Mouse (Mus musculus): Measurements from ENCODE around the gene Fam207a. TPM values are rescaled to one million over a fixed set of nuclear protein-coding genes. Genes with fewer than 3 reads are reported as not detected.

The Fam207a gene
- polyA plus RNA-seq, 1 experiment from 2014 or later, result 23.0 TPM

- Histone ChIP-seq H3K27ac (replicated peaks in 1 of 2; ENCODE audit: control insufficient read depth in 1 of 2, insufficient read depth in 1 of 2, low read depth in 2 of 2, low read length in 2 of 2) (no peak overlapping the region), H3K36me3 (ENCODE audit: control insufficient read depth, insufficient read depth, low read length) (no peaks in the 10 kb centered on the region), H3K27me3 (ENCODE audit: control insufficient read depth, insufficient read depth, low read length) (no peaks in the 10 kb centered on the region), H3K9ac (ENCODE audit: low read length) (no peak overlapping the region), H3K9me3 (ENCODE audit: control insufficient read depth, low read length) (no peaks in the 10 kb centered on the region), H3K4me1 (ENCODE audit: control insufficient read depth in 2 of 2, insufficient read depth in 2 of 2, low read length in 2 of 2) (peaks cover 5 to 6% of the 10 kb centered on the region in 2 experiments; a peak in 2 of 4 replicates), H3K4me3 (ENCODE audit: control insufficient read depth in 1 of 2, insufficient read depth in 1 of 2, low read depth in 1 of 2, low read length in 2 of 2) (no peak overlapping the region), H3K4me2 (ENCODE audit: low read length) (no peak overlapping the region)
- no peak for ATAC-seq (ENCODE audit: insufficient number of reproducible peaks, insufficient read depth, low FRiP score, low read depth)
- WGBS, result 70% methylated on average over 10 of the region's 10 CpGs
Measured at GRCm38 (mm10) chr10:77541864-77542666, 26.5 kb upstream of the Fam207a start.

- no peaks in the 10 kb centered on the region for H3K27me3 ChIP-seq (ENCODE audit: control insufficient read depth, insufficient read depth, low read length)
- no peak for ATAC-seq (ENCODE audit: insufficient number of reproducible peaks, insufficient read depth, low FRiP score, low read depth)
- H3K9me3 ChIP-seq (ENCODE audit: control insufficient read depth, low read length), result no peaks in the 10 kb centered on the region
- H3K4me3 ChIP-seq (ENCODE audit: control insufficient read depth in 1 of 2, insufficient read depth in 1 of 2, low read depth in 1 of 2, low read length in 2 of 2), result no peak overlapping the region
- H3K36me3 ChIP-seq (ENCODE audit: control insufficient read depth, insufficient read depth, low read length), result no peaks in the 10 kb centered on the region
- WGBS, result 80% methylated on average over 4 of the region's 4 CpGs
- H3K4me1 ChIP-seq (ENCODE audit: control insufficient read depth in 2 of 2, insufficient read depth in 2 of 2, low read length in 2 of 2), result peaks cover 5 to 6% of the 10 kb centered on the region in 2 experiments; a peak in 2 of 4 replicates
- H3K4me2 ChIP-seq (ENCODE audit: low read length), result no peak overlapping the region
- no peak overlapping the region for H3K9ac ChIP-seq (ENCODE audit: low read length)
- H3K27ac ChIP-seq (replicated peaks in 1 of 2; ENCODE audit: control insufficient read depth in 1 of 2, insufficient read depth in 1 of 2, low read depth in 2 of 2, low read length in 2 of 2), result no peak overlapping the region
Measured at GRCm38 (mm10) chr10:77540576-77541102, 25.1 kb upstream of the Fam207a start.

GRCm38 (mm10) chr10:77539320-77539945 lies 23.8 kb upstream of the Fam207a start:
- Histone ChIP-seq H3K9me3 (ENCODE audit: control insufficient read depth, low read length) (no peaks in the 10 kb centered on the region), H3K4me1 (ENCODE audit: control insufficient read depth in 2 of 2, insufficient read depth in 2 of 2, low read length in 2 of 2) (peaks cover 5 to 6% of the 10 kb centered on the region in 2 experiments; a peak in 2 of 4 replicates), H3K27me3 (ENCODE audit: control insufficient read depth, insufficient read depth, low read length) (no peaks in the 10 kb centered on the region), H3K4me2 (ENCODE audit: low read length) (no peak overlapping the region), H3K9ac (ENCODE audit: low read length) (no peak overlapping the region), H3K4me3 (ENCODE audit: control insufficient read depth in 1 of 2, insufficient read depth in 1 of 2, low read depth in 1 of 2, low read length in 2 of 2) (no peak overlapping the region), H3K36me3 (ENCODE audit: control insufficient read depth, insufficient read depth, low read length) (no peaks in the 10 kb centered on the region), H3K27ac (replicated peaks in 1 of 2; ENCODE audit: control insufficient read depth in 1 of 2, insufficient read depth in 1 of 2, low read depth in 2 of 2, low read length in 2 of 2) (no peak overlapping the region)
- no peak for ATAC-seq (ENCODE audit: insufficient number of reproducible peaks, insufficient read depth, low FRiP score, low read depth)
- WGBS, result 49% methylated on average over 7 of the region's 7 CpGs

GRCm38 (mm10) chr10:77537215-77538209 lies 21.9 kb upstream of the Fam207a start:
- Histone ChIP-seq H3K27ac (replicated peaks in 1 of 2; ENCODE audit: control insufficient read depth in 1 of 2, insufficient read depth in 1 of 2, low read depth in 2 of 2, low read length in 2 of 2) (no peak overlapping the region), H3K36me3 (ENCODE audit: control insufficient read depth, insufficient read depth, low read length) (no peaks in the 10 kb centered on the region), H3K27me3 (ENCODE audit: control insufficient read depth, insufficient read depth, low read length) (no peaks in the 10 kb centered on the region), H3K4me2 (ENCODE audit: low read length) (no peak overlapping the region), H3K9me3 (ENCODE audit: control insufficient read depth, low read length) (no peaks in the 10 kb centered on the region), H3K4me1 (ENCODE audit: control insufficient read depth in 2 of 2, insufficient read depth in 2 of 2, low read length in 2 of 2) (peaks cover 5 to 6% of the 10 kb centered on the region in 2 experiments; a peak in 2 of 4 replicates), H3K9ac (ENCODE audit: low read length) (no peak overlapping the region), H3K4me3 (ENCODE audit: control insufficient read depth in 1 of 2, insufficient read depth in 1 of 2, low read depth in 1 of 2, low read length in 2 of 2) (no peak overlapping the region)
- no peak for ATAC-seq (ENCODE audit: insufficient number of reproducible peaks, insufficient read depth, low FRiP score, low read depth)
- 78% methylated on average over 11 of the region's 11 CpGs for WGBS

- WGBS, result 70% methylated on average over 8 of the region's 8 CpGs
- peaks cover 6 to 7% of the 10 kb centered on the region in 2 experiments; a peak in 2 of 4 replicates for H3K4me1 ChIP-seq (ENCODE audit: control insufficient read depth in 2 of 2, insufficient read depth in 2 of 2, low read length in 2 of 2)
- no peak overlapping the region for H3K27ac ChIP-seq (replicated peaks in 1 of 2; ENCODE audit: control insufficient read depth in 1 of 2, insufficient read depth in 1 of 2, low read depth in 2 of 2, low read length in 2 of 2)
- no peak overlapping the region for H3K9ac ChIP-seq (ENCODE audit: low read length)
- no peaks in the 10 kb centered on the region for H3K27me3 ChIP-seq (ENCODE audit: control insufficient read depth, insufficient read depth, low read length)
- H3K4me3 ChIP-seq (ENCODE audit: control insufficient read depth in 1 of 2, insufficient read depth in 1 of 2, low read depth in 1 of 2, low read length in 2 of 2), result no peak overlapping the region
- no peak overlapping the region for H3K4me2 ChIP-seq (ENCODE audit: low read length)
- no peaks in the 10 kb centered on the region for H3K9me3 ChIP-seq (ENCODE audit: control insufficient read depth, low read length)
- no peaks in the 10 kb centered on the region for H3K36me3 ChIP-seq (ENCODE audit: control insufficient read depth, insufficient read depth, low read length)
- ATAC-seq (ENCODE audit: insufficient number of reproducible peaks, insufficient read depth, low FRiP score, low read depth), result no peak
Measured at GRCm38 (mm10) chr10:77536727-77537126, 21.1 kb upstream of the Fam207a start.

GRCm38 (mm10) chr10:77532020-77532413 lies 16.4 kb upstream of the Fam207a start:
- 81% methylated on average over 1 of the region's 1 CpGs for WGBS
- no peaks in the 10 kb centered on the region for H3K36me3 ChIP-seq (ENCODE audit: control insufficient read depth, insufficient read depth, low read length)
- no peaks in the 10 kb centered on the region for H3K9me3 ChIP-seq (ENCODE audit: control insufficient read depth, low read length)
- peaks cover 17 to 20% of the 10 kb centered on the region in 2 experiments for H3K4me1 ChIP-seq (ENCODE audit: control insufficient read depth in 2 of 2, insufficient read depth in 2 of 2, low read length in 2 of 2)
- no peak overlapping the region for H3K4me2 ChIP-seq (ENCODE audit: low read length)
- H3K9ac ChIP-seq (ENCODE audit: low read length), result no peak overlapping the region
- H3K4me3 ChIP-seq (ENCODE audit: control insufficient read depth in 1 of 2, insufficient read depth in 1 of 2, low read depth in 1 of 2, low read length in 2 of 2), result no peak overlapping the region
- no peaks in the 10 kb centered on the region for H3K27me3 ChIP-seq (ENCODE audit: control insufficient read depth, insufficient read depth, low read length)
- H3K27ac ChIP-seq (replicated peaks in 1 of 2; ENCODE audit: control insufficient read depth in 1 of 2, insufficient read depth in 1 of 2, low read depth in 2 of 2, low read length in 2 of 2), result no peak overlapping the region
- ATAC-seq (ENCODE audit: insufficient number of reproducible peaks, insufficient read depth, low FRiP score, low read depth), result no peak
